Mouse (Mus musculus) MEL (cell line): Measurements from ENCODE around the gene Myo18a. TPM values are rescaled to one million over a fixed set of nuclear protein-coding genes. Genes with fewer than 3 reads are reported as not detected.

Experiments
- DNase-seq: peaks from one replicate; pipeline ENCODE4 v3.0.0; 2011; ENCODE audit warnings: low read depth, low spot score
- H3K27ac ChIP-seq: 2 replicates; pipeline ENCODE4 v1.5.1; 2012; ENCODE audit warnings: low read depth, mild to moderate bottlenecking, control low read depth, low read length, moderate library complexity; ENCODE audit not compliant: control insufficient read depth
- H3K27me3 ChIP-seq, 2 experiments: fragments of 150-350 bp in 1 of 2; sonication (generic) in 1 of 2; 2 replicates each; pipeline ENCODE4 v1.6.1; 2012; ENCODE audit warnings: low read length in 2 of 2, mild to moderate bottlenecking in 2 of 2, improper control_type of control experiment in 1 of 2, moderate library complexity in 1 of 2; ENCODE audit not compliant: insufficient read depth in 2 of 2, control insufficient read depth in 1 of 2
- H3K36me3 ChIP-seq, 2 experiments: 2 replicates each; pipeline ENCODE4 v1.6.1; 2012 to 2014; ENCODE audit warnings: low read length in 2 of 2, improper control_type of control experiment in 1 of 2, inconsistent platforms in 1 of 2, mild to moderate bottlenecking in 1 of 2; ENCODE audit not compliant: insufficient read depth in 2 of 2, control insufficient read depth in 1 of 2
- H3K4me1 ChIP-seq, 2 experiments: fragments of 150-350 bp in 1 of 2; sonication (generic) in 1 of 2; 2 replicates each; pipeline ENCODE4 v1.6.1; 2012; ENCODE audit warnings: low read length in 2 of 2, improper control_type of control experiment in 1 of 2, mild to moderate bottlenecking in 1 of 2; ENCODE audit not compliant: insufficient read depth in 2 of 2, control insufficient read depth in 1 of 2
- H3K4me3 ChIP-seq, 2 experiments: fragments of 150-350 bp in 1 of 2; sonication (generic) in 1 of 2; 2 replicates each; pipeline ENCODE4 v1.5.1; 2012; ENCODE audit warnings: low read depth in 2 of 2, low read length in 2 of 2, mild to moderate bottlenecking in 2 of 2, moderate library complexity in 2 of 2, control low read depth in 1 of 2, improper control_type of control experiment in 1 of 2; ENCODE audit not compliant: control insufficient read depth in 1 of 2, insufficient read depth in 1 of 2
- H3K79me2 ChIP-seq: 2 replicates; pipeline ENCODE4 v1.6.1; 2012; ENCODE audit warnings: mild to moderate bottlenecking, low read length, moderate library complexity; ENCODE audit not compliant: control insufficient read depth, poor library complexity, insufficient read depth
- H3K9ac ChIP-seq: 2 replicates; pipeline ENCODE4 v1.6.1; 2012; ENCODE audit warnings: low read depth, mild to moderate bottlenecking, control low read depth, low read length, moderate library complexity; ENCODE audit not compliant: control insufficient read depth, poor library complexity, severe bottlenecking
- H3K9me3 ChIP-seq: fragments of 150-350 bp; sonication (generic); replicated peaks from 2 replicates; pipeline ENCODE4 v1.6.1; 2012; ENCODE audit warnings: mild to moderate bottlenecking, low read length, improper control_type of control experiment, moderate library complexity; ENCODE audit not compliant: insufficient read depth
- CHD1 ChIP-seq: IDR thresholded peaks from 2 replicates; pipeline ENCODE4 v1.6.1; 2012; ENCODE audit warnings: low read depth, mild to moderate bottlenecking, inconsistent platforms, low read length, improper control_type of control experiment
- CHD2 ChIP-seq: IDR thresholded peaks from 2 replicates; pipeline ENCODE4 v1.6.1; 2011; ENCODE audit warnings: low read length, improper control_type of control experiment
- CTCF ChIP-seq, 3 experiments: IDR thresholded peaks in 2 of 3; conservative IDR thresholded peaks in 1 of 3; 2 replicates each; pipeline ENCODE4 v1.5.1; 2011 to 2012; ENCODE audit warnings: low read length in 3 of 3, low read depth in 2 of 3, mild to moderate bottlenecking in 2 of 3, improper control_type of control experiment in 1 of 3, inconsistent platforms in 1 of 3, mixed read lengths in 1 of 3, moderate library complexity in 1 of 3; ENCODE audit not compliant: control insufficient read depth in 1 of 3, insufficient read depth in 1 of 3, poor library complexity in 1 of 3, severe bottlenecking in 1 of 3
- EP300 ChIP-seq, 2 experiments: IDR thresholded peaks; 2 replicates each; pipeline ENCODE4 v1.6.1; 2011; ENCODE audit warnings: improper control_type of control experiment in 2 of 2, low read length in 2 of 2, low read depth in 1 of 2, mild to moderate bottlenecking in 1 of 2
- ETS1 ChIP-seq: IDR thresholded peaks from 2 replicates; pipeline ENCODE4 v1.6.1; 2012; ENCODE audit warnings: low read depth, mild to moderate bottlenecking, inconsistent platforms, low read length, improper control_type of control experiment, moderate library complexity
- GABPA ChIP-seq: IDR thresholded peaks from 2 replicates; pipeline ENCODE4 v1.6.1; 2012; ENCODE audit warnings: low read depth, mild to moderate bottlenecking, inconsistent platforms, low read length, improper control_type of control experiment, moderate library complexity
- GATA1 ChIP-seq: IDR thresholded peaks from 2 replicates; pipeline ENCODE4 v1.6.1; 2011; ENCODE audit warnings: low read depth, low read length, improper control_type of control experiment
- JUND ChIP-seq: IDR thresholded peaks from 2 replicates; pipeline ENCODE4 v1.6.1; 2011; ENCODE audit warnings: low read depth, mild to moderate bottlenecking, improper control_type of control experiment, low read length
- MAFK ChIP-seq: IDR thresholded peaks from 2 replicates; pipeline ENCODE4 v1.6.1; 2011; ENCODE audit warnings: low read depth, mild to moderate bottlenecking, low read length, improper control_type of control experiment, borderline replicate concordance
- MAX ChIP-seq: IDR thresholded peaks from 2 replicates; pipeline ENCODE4 v1.6.1; 2011; ENCODE audit warnings: low read length, improper control_type of control experiment
- MAZ ChIP-seq: IDR thresholded peaks from 2 replicates; pipeline ENCODE4 v1.6.1; 2012; ENCODE audit warnings: low read depth, mild to moderate bottlenecking, inconsistent platforms, low read length, improper control_type of control experiment
- MEF2A ChIP-seq: IDR thresholded peaks from 2 replicates; pipeline ENCODE4 v1.6.1; 2014; ENCODE audit warnings: low read depth, mild to moderate bottlenecking, inconsistent platforms, low read length, improper control_type of control experiment; ENCODE audit not compliant: poor library complexity, insufficient replicate concordance, severe bottlenecking; ENCODE audit errors: extremely low read depth
- MXI1 ChIP-seq: IDR thresholded peaks from 2 replicates; pipeline ENCODE4 v1.6.1; 2011; ENCODE audit warnings: mild to moderate bottlenecking, low read depth, low read length, improper control_type of control experiment
- MYB ChIP-seq: IDR thresholded peaks from 2 replicates; pipeline ENCODE4 v1.6.1; 2011; ENCODE audit warnings: mild to moderate bottlenecking, low read depth, low read length, improper control_type of control experiment
- NRF1 ChIP-seq: IDR thresholded peaks from 2 replicates; pipeline ENCODE4 v1.6.1; 2014; ENCODE audit warnings: low read depth, mild to moderate bottlenecking, inconsistent platforms, low read length, improper control_type of control experiment, moderate library complexity; ENCODE audit not compliant: poor library complexity, insufficient read depth, severe bottlenecking
- POLR2AphosphoS2 ChIP-seq: IDR thresholded peaks from 2 replicates; pipeline ENCODE4 v1.6.1; 2011; ENCODE audit warnings: low read length, improper control_type of control experiment
- POLR2AphosphoS5 ChIP-seq: IDR thresholded peaks from 2 replicates; pipeline ENCODE4 v1.6.1; 2012; ENCODE audit warnings: low read depth, borderline replicate concordance, mild to moderate bottlenecking, inconsistent platforms, low read length, moderate library complexity, mixed read lengths
- RAD21 ChIP-seq: IDR thresholded peaks from 2 replicates; pipeline ENCODE4 v1.6.1; 2011; ENCODE audit warnings: mild to moderate bottlenecking, low read depth, low read length, improper control_type of control experiment
- TAL1 ChIP-seq: IDR thresholded peaks from 2 replicates; pipeline ENCODE4 v1.6.1; 2012; ENCODE audit warnings: mild to moderate bottlenecking, inconsistent platforms, low read length, moderate library complexity, mixed read lengths
- TBP ChIP-seq: IDR thresholded peaks from 2 replicates; pipeline ENCODE4 v1.8.0; 2011; ENCODE audit warnings: low read depth, low read length, improper control_type of control experiment
- USF1 ChIP-seq: IDR thresholded peaks from 2 replicates; pipeline ENCODE4 v1.6.1; 2014; ENCODE audit warnings: low read depth, mild to moderate bottlenecking, inconsistent platforms, low read length, improper control_type of control experiment, moderate library complexity
- USF2 ChIP-seq, 2 experiments: IDR thresholded peaks; 2 replicates each; pipeline ENCODE4 v1.6.1; 2011 to 2012; ENCODE audit warnings: improper control_type of control experiment in 2 of 2, low read length in 2 of 2, borderline replicate concordance in 1 of 2, inconsistent platforms in 1 of 2, low read depth in 1 of 2, mild to moderate bottlenecking in 1 of 2; ENCODE audit not compliant: insufficient read depth in 1 of 2
- ZC3H11A ChIP-seq: IDR thresholded peaks from 2 replicates; pipeline ENCODE4 v1.6.1; 2012; ENCODE audit warnings: low read depth, mild to moderate bottlenecking, inconsistent platforms, low read length, improper control_type of control experiment
- ZMIZ1 ChIP-seq: IDR thresholded peaks from 2 replicates; pipeline ENCODE4 v1.6.1; 2012; ENCODE audit warnings: low read depth, mild to moderate bottlenecking, inconsistent platforms, low read length, improper control_type of control experiment, moderate library complexity
- polyA plus RNA-seq, 2 experiments: library from polyadenylated mRNA; stranded (reverse) in 1 of 2; unstranded in 1 of 2; fragments of >175 nt in 1 of 2; fragments of >200 nt in 1 of 2; gene quantifications; 2 replicates each; pipeline versions ENCODE4 v1.2.1 to v1.2.4; 2012; ENCODE audit warnings: low replicate concordance in 2 of 2, low read depth in 1 of 2; ENCODE audit not compliant: insufficient read length in 2 of 2, insufficient read depth in 1 of 2, missing spikeins in 1 of 2
- total RNA-seq: library from RNA; depleted of rRNA; stranded (reverse); fragments of 300-350 nt; gene quantifications from 2 replicates; pipeline ENCODE4 v1.2.3, GENCODE M21; 2012

The Myo18a gene
- total and polyA plus RNA-seq, 3 experiments = 13.1 to 18.0 TPM; not detected in 1

DNA sequence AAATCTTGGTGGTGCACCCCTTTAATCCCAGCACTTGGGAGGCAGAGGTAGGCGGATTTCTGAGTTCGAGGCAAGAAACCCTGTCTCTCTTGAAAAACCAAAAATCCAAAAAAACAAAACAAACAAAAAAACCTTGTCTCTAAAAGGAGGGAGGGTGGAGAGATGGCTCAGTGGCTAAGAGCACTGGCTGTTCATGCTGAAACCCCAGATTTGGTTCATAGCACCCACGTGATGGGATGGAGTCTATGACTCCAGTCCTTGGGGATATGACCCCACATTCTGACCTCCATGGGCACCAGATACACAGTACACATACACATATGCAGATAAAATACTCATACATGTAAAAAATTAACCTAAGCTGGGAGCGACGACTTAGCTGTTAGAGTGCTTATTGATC is 125.8 kb downstream of the Myo18a start:
- no peaks in the 10 kb centered on the region for H3K79me2 ChIP-seq
- H3K9ac ChIP-seq = no peak overlapping the region
- no peaks in the 10 kb centered on the region for H3K36me3 ChIP-seq
- H3K27me3 ChIP-seq = peaks cover 24 to 32% of the 10 kb centered on the region in 2 experiments
- TF ChIP-seq USF2 (IDR thresholded peaks at IDR 0.05; ENCODE audit: borderline replicate concordance in 1 of 2, insufficient read depth in 1 of 2, low read depth in 1 of 2, low read length in 2 of 2) (no peak), ZC3H11A (no peak), CHD1 (no peak), MEF2A (no peak), ETS1 (no peak), CHD2 (no peak), JUND (no peak), USF1 (no peak), TAL1 (no peak), POLR2AphosphoS2 (no peak), CTCF (IDR thresholded peaks at IDR 0.05 in 2 of 3, conservative IDR thresholded peaks at IDR 0.05 in 1 of 3; ENCODE audit: control insufficient read depth in 1 of 3, insufficient read depth in 1 of 3, low read depth in 2 of 3, low read length in 3 of 3, poor library complexity in 1 of 3, severe bottlenecking in 1 of 3) (no peak), POLR2AphosphoS5 (no peak), MAX (no peak), MAFK (no peak), MAZ (no peak), GATA1 (no peak), ZMIZ1 (no peak)
- H3K4me1 ChIP-seq = no peaks in the 10 kb centered on the region
- no peak overlapping the region for H3K27ac ChIP-seq
- no peak for DNase-seq
- no peak overlapping the region for H3K4me3 ChIP-seq
- no peaks in the 10 kb centered on the region for H3K9me3 ChIP-seq

DNA sequence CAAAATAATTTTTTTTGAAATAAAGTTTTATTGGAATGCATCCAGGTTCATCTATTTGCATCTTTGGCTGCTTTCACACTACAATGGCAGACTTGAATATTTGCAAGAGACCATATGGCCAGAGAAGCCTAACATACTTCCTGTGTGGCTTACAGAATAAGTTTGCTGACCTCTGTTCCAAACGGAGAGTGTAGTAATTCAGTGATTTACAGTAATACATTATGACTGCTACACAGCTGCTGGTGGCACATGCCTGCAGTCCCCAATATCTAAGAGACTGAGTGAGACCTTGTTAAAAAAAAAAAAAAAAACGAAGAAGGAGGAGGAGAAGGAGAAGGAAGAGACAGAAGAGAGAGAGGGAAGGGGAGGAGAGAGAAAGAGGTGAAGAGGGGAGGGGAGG is 126.4 kb downstream of the Myo18a start:
- H3K27me3 ChIP-seq = peaks cover 24 to 32% of the 10 kb centered on the region in 2 experiments

More for the DNA sequence above, 126.4 kb downstream of the Myo18a start:
- H3K27ac ChIP-seq = no peak overlapping the region
- H3K79me2 ChIP-seq = no peaks in the 10 kb centered on the region
- no peak for TF ChIP-seq MAX
- TF ChIP-seq RAD21 = no peak
- no peak for TF ChIP-seq MXI1
- TF ChIP-seq ZMIZ1 = no peak
- TF ChIP-seq TBP = no peak
- TF ChIP-seq NRF1 = no peak
- TF ChIP-seq EP300 (IDR thresholded peaks at IDR 0.05; ENCODE audit: low read depth in 1 of 2, low read length in 2 of 2) = no peak
- TF ChIP-seq GABPA = no peak
- TF ChIP-seq MYB = no peak
- no peak for TF ChIP-seq POLR2AphosphoS2
- no peak for TF ChIP-seq ZC3H11A
- H3K4me3 ChIP-seq = no peak overlapping the region
- DNase-seq = no peak
- no peaks in the 10 kb centered on the region for H3K9me3 ChIP-seq
- no peaks in the 10 kb centered on the region for H3K4me1 ChIP-seq
- H3K36me3 ChIP-seq = no peaks in the 10 kb centered on the region
- H3K9ac ChIP-seq = no peak overlapping the region
